Mouse (Mus musculus) bone marrow, adult 2 months (tissue): ENCODE measurements at regions not wholly inside any gene's neighbourhood (a gene's known extent, or its start where the extent isn't known, plus 50 kb on each side); places are given as distances from the start of the nearest gene placed in this dataset.

ENCODE experiments used
- CTCF ChIP-seq: fragments of 200-500 bp; IDR thresholded peaks from 2 replicates; pipeline ENCODE4 v1.5.1; 2011; ENCODE audit warnings: low read length, control low read depth; ENCODE audit not compliant: control insufficient read depth, insufficient read depth
- POLR2A ChIP-seq: fragments of 200-500 bp; IDR thresholded peaks from 2 replicates; pipeline ENCODE4 v1.6.1; 2011; ENCODE audit warnings: low read depth, mild to moderate bottlenecking, control low read depth, low read length, borderline replicate concordance; ENCODE audit not compliant: control insufficient read depth

- TF ChIP-seq POLR2A = no peak
- TF ChIP-seq CTCF = no peak
These were observed 88.3 kb upstream of the Sgk1 start for GRCm38 (mm10) chr10:21793641-21794040.
